Mouse (Mus musculus) stomach, postnatal 0 days (tissue): ENCODE measurements around the gene Hcrtr2. TPM values are rescaled to one million over a fixed set of nuclear protein-coding genes. Genes with fewer than 3 reads are reported as not detected.

Experiments used
- ATAC-seq: fragments of 200-750 bp; cut with Nextera tagmentation; 2 replicates; pipeline ENCODE4 v1.8.0; 2017; ENCODE audit not compliant: low FRiP score, low TSS enrichment
- DNase-seq: peaks from one replicate; pipeline ENCODE4 v3.0.0-alpha.2; 2016; ENCODE audit warnings: low spot score
- H3K27ac ChIP-seq: fragments of 300-500 bp; sonication (generic); replicated peaks from 2 replicates; pipeline ENCODE4 v1.5.1; 2014; ENCODE audit warnings: mild to moderate bottlenecking, control low read depth
- H3K27me3 ChIP-seq: fragments of 300-500 bp; sonication (generic); 2 replicates; pipeline ENCODE4 v1.6.1; 2014; ENCODE audit warnings: low read length; ENCODE audit not compliant: control insufficient read depth, insufficient read depth
- H3K36me3 ChIP-seq: fragments of 300-500 bp; sonication (generic); 2 replicates; pipeline ENCODE4 v1.6.1; 2014; ENCODE audit warnings: low read length, mixed read lengths; ENCODE audit not compliant: control insufficient read depth, insufficient read depth
- H3K4me1 ChIP-seq: fragments of 300-500 bp; sonication (generic); replicated peaks from 2 replicates; pipeline ENCODE4 v1.6.1; 2014; ENCODE audit warnings: antibody characterized with exemption; ENCODE audit not compliant: control insufficient read depth, insufficient read depth
- H3K4me2 ChIP-seq: fragments of 300-500 bp; sonication (generic); replicated peaks from 2 replicates; pipeline ENCODE4 v1.6.1; 2014; ENCODE audit warnings: low read depth, mild to moderate bottlenecking, control low read depth, moderate library complexity
- H3K4me3 ChIP-seq: fragments of 300-500 bp; sonication (generic); 2 replicates; pipeline ENCODE4 v1.5.1; 2014; ENCODE audit warnings: low read depth, low read length, control low read depth
- H3K9ac ChIP-seq: fragments of 300-500 bp; sonication (generic); 2 replicates; pipeline ENCODE4 v1.6.1; 2014; ENCODE audit warnings: mild to moderate bottlenecking, low read length, control low read depth, mixed read lengths
- H3K9me3 ChIP-seq: fragments of 300-500 bp; sonication (generic); 2 replicates; pipeline ENCODE4 v1.6.1; 2016; ENCODE audit warnings: low read length; ENCODE audit not compliant: control insufficient read depth
- CTCF ChIP-seq: IDR thresholded peaks from 2 replicates; pipeline ENCODE4 v1.5.1; 2016; ENCODE audit warnings: antibody characterized with exemption, low read depth, mild to moderate bottlenecking, moderate library complexity
- EP300 ChIP-seq: optimal IDR thresholded peaks from 2 replicates; pipeline ENCODE3; 2016; ENCODE audit warnings: antibody characterized with exemption
- WGBS: fragments of 180-500 bp; shearing (Covaris S2); extraction: QIAGEN DNeasy Blood & Tissue Kit; methylation state at CpG from one replicate; pipeline ENCODE4 v1.1.7; 2014; 5-methylcytosine and 5-hydroxymethylcytosine counted together
- polyA plus RNA-seq: library from polyadenylated mRNA; unstranded; fragments of >200 nt; fragmentation: Nextera tagmentation; extraction: Ambion mirVana; gene quantifications from 2 replicates; pipeline ENCODE4 v1.2.1, GENCODE M21; 2015

Hcrtr2 gene
- polyA plus RNA-seq, result 0.04 and 0.08 TPM in 2 replicates

DNA sequence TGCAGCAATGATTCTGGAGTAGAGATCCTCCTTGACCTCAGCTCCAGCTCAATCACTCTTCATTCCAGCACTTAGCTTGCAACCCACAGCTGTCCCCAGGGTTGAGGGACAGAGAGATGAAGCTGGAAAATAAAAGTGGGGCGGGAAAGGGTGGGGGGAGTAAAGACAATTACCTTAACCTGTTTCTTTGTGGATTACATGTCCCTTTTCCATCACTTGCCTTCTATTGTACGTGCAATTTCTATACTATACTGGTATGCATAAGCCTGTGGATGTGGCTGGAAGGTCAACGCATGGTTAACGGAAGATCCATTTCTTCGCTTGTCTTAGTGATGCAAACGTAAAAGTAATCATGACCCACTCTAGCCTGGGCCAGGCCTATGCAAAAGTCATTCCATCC lies at the start of gene Hcrtr2:
Gene Hcrtr2, minus strand, starts transcription at position 101 of the 400 bp plus-strand sequence.
- H3K9ac ChIP-seq, result peak within 1 kb of the TSS; percentile 27
- TF ChIP-seq EP300 (no peak), CTCF (no peak)
- H3K36me3 ChIP-seq, result no peaks in the 10 kb centered on the region
- H3K9me3 ChIP-seq, result no peaks in the 10 kb centered on the region
- no peaks in the 10 kb centered on the region for H3K4me1 ChIP-seq
- WGBS, result 72% methylated on average over 6 of the region's 6 CpGs
- no peaks in the 10 kb centered on the region for H3K27me3 ChIP-seq
- ATAC-seq (no peak), DNase-seq (no peak)
- H3K4me3 ChIP-seq, result peak within 1 kb of the TSS; percentile 39
- H3K27ac ChIP-seq, result no peak within 1 kb of the TSS
- H3K4me2 ChIP-seq, result peak within 1 kb of the TSS; percentile 77

DNA sequence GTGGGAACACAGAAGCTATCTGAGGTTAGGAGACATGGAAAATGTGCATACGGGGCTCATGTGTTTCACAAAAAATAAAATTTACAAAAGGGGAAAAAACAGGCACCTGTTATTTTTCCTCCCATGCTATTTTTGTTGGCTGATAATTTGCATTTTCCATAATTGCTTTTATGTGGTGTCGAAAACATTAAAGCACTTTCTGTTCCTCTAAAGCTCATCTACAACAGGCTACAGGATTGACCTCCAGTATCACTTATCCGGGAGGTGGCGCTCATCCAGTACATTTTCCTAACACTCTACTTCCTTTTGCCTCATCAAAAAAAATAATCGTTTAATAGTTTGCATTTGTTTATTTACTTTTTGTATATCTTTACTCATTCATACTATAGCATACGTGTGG lies 41.2 kb upstream of the Hcrtr2 start:
- no peak for ATAC-seq
- H3K4me3 ChIP-seq, result no peak overlapping the region
- no peaks in the 10 kb centered on the region for H3K36me3 ChIP-seq
- 71% methylated on average over 6 of the region's 6 CpGs for WGBS
- H3K27ac ChIP-seq, result no peak overlapping the region
- no peak overlapping the region for H3K4me2 ChIP-seq
- no peak for TF ChIP-seq CTCF
- TF ChIP-seq EP300, result no peak
- no peaks in the 10 kb centered on the region for H3K9me3 ChIP-seq
- H3K4me1 ChIP-seq, result no peaks in the 10 kb centered on the region
- DNase-seq, result no peak
- no peak overlapping the region for H3K9ac ChIP-seq
- no peaks in the 10 kb centered on the region for H3K27me3 ChIP-seq

DNA sequence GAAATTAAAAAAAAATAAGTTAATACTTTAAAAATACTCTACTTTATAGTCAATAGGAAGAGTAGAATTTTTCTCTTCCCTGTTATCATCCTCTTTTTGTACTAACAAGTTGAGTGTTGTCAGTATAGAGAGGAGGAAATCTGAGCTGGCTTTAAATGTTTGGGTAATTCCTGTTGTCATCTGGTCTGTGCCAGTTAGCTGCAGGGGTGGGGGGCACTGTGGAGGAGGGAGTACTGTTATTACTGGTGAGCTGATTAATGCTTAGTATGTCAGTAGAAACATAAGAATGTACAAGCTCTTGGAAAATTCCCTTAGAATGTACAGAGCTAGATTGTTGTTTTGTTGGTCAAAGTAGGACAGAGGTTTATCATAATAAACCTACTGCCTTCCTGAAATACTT lies 36.7 kb upstream of the Hcrtr2 start:
- Histone ChIP-seq H3K4me3 (no peak overlapping the region), H3K27ac (no peak overlapping the region), H3K36me3 (no peaks in the 10 kb centered on the region), H3K9ac (no peak overlapping the region), H3K4me2 (no peak overlapping the region), H3K4me1 (no peaks in the 10 kb centered on the region), H3K27me3 (no peaks in the 10 kb centered on the region), H3K9me3 (no peaks in the 10 kb centered on the region)
- DNase-seq, result no peak
- TF ChIP-seq CTCF (no peak), EP300 (no peak)
- no peak for ATAC-seq

DNA sequence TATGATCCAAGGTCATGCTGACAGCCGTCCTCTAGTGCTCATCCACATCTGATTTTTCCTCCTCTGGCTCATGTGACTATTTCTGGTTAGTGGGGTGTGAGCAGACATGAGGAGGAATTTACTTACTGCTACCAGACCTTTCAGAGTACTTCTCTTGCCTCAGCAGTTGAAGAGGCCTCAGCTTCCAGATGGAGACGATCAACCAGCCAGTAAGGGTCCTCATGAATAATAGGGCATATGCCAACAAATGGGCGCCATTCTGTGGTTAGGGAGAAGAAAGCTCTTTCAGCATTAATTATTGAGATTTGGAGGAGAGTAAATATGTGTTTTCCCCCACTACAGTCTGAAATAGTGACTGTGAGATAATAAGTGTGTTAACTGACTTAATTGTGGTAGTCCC lies 28.7 kb upstream of the Hcrtr2 start:
- TF ChIP-seq EP300, result no peak
- no peak for TF ChIP-seq CTCF
- ATAC-seq, result no peak
- DNase-seq, result no peak
- Histone ChIP-seq H3K4me1 (no peaks in the 10 kb centered on the region), H3K27me3 (no peaks in the 10 kb centered on the region), H3K36me3 (no peaks in the 10 kb centered on the region), H3K9ac (no peak overlapping the region), H3K4me2 (no peak overlapping the region), H3K27ac (no peak overlapping the region), H3K9me3 (no peaks in the 10 kb centered on the region), H3K4me3 (no peak overlapping the region)
- WGBS, result 70% methylated on average over 3 of the region's 3 CpGs

DNA sequence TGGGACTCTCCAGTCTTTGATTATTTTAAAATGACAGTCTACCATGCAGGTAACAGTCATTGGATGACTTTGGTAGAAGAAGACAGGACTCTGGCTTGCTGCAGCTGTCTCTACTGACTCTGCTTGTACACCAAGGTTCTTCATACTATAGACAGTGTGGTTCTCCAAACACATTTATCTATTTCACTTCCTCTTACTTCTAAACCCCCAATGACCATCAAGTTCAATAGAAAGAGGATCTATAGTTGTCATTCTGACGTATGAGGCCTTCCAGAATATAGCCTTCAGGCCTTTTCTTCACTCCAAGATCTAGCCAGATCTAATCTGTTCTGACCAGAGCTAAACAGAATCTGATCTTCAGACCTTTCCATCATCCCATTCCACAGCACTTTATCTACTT lies 23.6 kb upstream of the Hcrtr2 start:
- Histone ChIP-seq H3K9me3 (no peaks in the 10 kb centered on the region), H3K4me2 (no peak overlapping the region), H3K27ac (no peak overlapping the region), H3K36me3 (no peaks in the 10 kb centered on the region), H3K4me1 (no peaks in the 10 kb centered on the region), H3K9ac (no peak overlapping the region), H3K4me3 (no peak overlapping the region), H3K27me3 (no peaks in the 10 kb centered on the region)
- WGBS, result 88% methylated on average over 1 of the region's 1 CpGs
- TF ChIP-seq CTCF (no peak), EP300 (no peak)
- DNase-seq (no peak), ATAC-seq (no peak)

DNA sequence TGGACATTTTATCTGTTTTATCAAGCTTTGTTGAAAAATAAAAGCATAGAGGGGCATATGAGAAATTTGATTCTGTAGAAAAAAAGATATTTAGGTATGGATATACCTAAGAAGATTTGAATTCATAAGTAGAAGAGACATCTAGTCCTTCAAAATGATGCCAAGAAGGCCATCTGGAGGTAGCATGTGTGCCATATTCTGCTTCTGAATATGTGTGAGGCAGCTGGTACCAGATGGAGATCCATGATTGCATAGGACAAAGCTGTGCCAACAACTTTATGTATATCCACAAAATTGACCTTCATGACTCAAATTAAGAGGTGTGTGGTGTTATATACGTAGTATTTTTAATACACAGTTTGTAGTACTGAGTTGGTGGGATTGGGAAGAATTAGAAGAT lies 7.4 kb upstream of the Hcrtr2 start:
- Histone ChIP-seq H3K9me3 (no peaks in the 10 kb centered on the region), H3K27ac (no peak overlapping the region), H3K4me1 (no peaks in the 10 kb centered on the region), H3K4me3 (no peak overlapping the region), H3K4me2 (no peak overlapping the region), H3K36me3 (no peaks in the 10 kb centered on the region), H3K27me3 (no peaks in the 10 kb centered on the region), H3K9ac (no peak overlapping the region)
- ATAC-seq (no peak), DNase-seq (no peak)
- TF ChIP-seq EP300, result no peak
- 71% methylated on average over 1 of the region's 1 CpGs for WGBS
